Mouse (Mus musculus) retina, adult 2 months (tissue): Measurements from ENCODE around the gene Esam.

Source experiments
- DNase-seq: peaks from one replicate; pipeline ENCODE4 v3.0.0-alpha.2; 2012; ENCODE audit warnings: low read depth, low spot score

The Esam gene

DNA sequence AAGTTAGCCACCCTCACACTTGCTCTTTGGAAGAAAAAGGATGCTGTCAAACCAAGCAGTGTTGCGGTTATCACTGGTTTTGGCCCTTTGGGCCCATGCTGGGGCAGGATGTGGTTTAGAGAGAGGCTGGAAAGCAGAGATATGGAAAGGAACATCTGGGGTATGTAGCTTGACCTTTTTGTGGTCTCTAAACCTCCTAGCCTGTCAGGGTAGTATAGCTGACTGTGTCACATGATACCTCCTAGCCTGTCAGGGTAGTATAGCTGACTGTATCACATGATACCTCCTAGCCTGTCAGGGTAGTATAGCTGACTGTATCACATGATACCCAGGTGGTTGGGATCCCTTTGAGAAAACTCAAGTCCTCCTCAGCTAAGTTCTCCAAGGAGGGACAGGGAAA is 26.4 kb downstream of the Esam start:
- DNase-seq = no peak

DNA sequence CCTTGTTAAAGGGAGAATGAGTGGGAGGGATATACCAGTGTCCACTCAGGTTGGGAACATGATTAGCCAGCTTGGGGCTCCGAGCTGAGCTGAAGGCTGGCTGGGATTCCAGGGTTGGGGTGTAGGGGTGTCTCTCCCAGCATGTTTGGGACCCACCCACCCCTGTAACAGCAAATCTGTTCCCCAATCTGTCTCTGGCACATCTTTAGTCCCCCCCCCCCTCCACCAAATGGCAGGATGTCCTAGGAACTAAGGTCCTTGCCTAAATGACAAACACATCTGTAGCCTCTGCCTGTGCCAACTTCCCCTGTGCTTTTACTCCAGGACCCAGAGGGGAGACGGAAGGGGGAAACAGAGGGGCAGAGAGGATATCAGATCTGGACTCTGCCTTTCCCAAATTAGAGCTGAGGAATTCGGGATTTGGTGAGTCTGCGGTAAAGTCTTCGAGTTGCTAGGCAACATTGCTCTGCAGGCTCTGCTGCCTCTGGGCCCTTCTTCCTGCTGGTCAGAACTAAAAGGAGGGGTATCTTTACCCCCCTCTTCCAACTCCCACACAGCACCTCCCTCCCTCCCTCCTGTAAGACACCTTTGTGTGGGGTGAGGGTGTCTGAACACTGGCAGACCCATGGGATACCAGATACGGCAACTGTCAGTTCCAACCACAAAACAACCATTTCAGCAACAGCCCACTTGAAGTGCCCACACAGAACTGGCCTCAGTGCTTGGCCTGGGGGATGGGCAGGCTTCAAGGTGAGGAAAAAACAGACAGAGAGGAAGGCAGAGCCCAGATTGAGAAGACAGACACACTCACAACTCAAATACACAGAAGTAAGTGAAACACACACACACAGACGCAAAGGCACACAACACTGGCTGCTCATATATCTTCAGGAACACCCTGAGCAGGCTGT is 27.2 kb downstream of the Esam start, which contains the start of gene Siae:
TSS of gene Siae (plus strand) at position 861 of the 911 bp plus-strand sequence.
- DNase-seq = no peak

DNA sequence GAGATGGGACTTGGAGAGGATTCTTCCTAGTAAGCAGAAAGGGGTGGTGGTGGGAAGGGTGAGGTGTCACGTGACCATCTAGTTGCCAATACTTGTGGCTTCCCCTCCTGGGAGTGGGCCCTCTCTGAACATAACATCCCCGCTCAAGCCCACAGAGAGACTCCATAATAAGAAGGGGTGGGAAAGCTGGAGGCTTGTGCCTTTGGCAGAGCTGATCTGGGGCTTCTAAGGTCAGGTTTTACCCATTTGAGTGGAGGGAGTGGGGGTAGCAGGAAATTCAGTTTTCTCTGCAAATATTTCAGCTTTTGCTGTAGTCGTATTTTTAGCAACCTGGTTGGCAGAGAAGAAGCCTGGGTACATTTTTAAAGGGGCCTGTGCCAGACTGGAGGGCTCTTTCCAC is 28.5 kb downstream of the Esam start:
- DNase-seq = no peak

DNA sequence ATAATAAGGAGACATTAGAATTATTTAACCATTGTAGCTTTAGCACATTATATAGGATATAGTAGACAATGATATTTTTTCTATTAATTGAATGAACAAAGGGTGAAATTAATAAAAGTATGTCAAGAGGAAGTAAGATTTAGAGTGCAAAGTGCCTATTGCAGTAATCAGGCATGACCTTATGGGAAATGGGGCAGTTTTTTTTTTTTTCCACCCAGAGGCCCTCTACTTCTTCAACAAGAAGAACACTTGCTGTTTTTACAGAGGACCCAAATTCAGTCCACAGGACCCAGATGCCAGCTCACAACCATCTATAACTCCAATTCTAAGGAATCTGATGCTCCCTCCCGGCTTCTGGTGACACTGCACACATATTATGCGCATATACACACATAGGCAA is 32.7 kb downstream of the Esam start:
- no peak for DNase-seq

DNA sequence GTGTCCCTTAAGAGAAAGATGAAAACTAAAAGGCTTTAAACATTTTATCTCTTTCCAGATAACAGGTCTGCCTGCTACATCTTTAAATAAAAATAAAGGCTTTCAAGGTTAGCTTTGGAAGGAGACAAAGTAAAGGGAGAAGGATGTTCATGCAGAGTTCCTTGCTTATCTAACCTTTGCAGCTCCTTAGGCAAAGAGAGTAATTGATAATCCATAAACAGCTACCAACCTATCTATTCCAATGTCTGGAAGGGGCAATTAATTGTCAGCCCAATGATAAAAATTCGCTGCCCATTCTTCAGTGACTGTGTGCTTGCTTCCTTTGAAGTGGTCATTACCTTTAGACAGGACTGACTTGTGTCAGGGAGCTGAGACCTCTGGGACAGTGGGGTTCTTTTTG is 35.9 kb downstream of the Esam start:
- DNase-seq = no peak

DNA sequence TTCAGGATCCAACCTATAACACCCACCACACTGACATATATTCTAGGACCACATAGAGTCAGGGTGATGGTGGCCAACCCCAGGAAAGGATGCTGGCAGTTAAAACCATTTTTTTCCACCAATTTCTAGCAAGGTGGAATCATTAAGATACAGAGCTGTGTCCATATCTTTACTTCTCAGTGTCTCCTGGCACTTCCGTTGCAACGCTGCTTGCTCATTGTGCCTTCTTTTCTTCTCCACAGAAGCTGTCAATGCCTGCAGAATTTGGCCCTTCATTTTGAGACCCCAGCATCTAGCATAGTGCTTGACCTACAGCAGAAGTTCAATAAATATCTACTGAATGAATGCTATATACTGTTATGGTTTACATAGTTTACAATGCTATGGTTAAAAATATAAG is 39.1 kb downstream of the Esam start:
- DNase-seq = no peak

DNA sequence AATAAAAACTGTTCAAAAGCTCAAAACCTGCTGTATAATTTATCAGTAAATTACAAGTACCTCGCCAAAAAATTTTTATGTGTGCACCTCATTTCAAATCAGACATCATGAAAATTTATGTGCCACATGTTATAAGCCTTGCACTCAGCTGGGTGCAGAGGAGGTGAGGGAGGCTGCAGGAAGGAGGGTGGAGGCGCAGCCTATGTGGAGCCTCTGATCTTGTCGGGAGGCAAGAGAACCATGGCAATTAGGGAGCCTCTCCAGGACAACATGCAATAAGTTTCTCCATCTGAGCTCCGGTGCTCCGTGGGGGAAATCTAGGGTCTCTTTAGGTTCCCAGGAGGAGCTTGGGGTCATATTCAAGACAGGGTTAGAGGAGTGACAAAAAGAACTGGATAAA is 39.6 kb downstream of the Esam start:
- no peak for DNase-seq

DNA sequence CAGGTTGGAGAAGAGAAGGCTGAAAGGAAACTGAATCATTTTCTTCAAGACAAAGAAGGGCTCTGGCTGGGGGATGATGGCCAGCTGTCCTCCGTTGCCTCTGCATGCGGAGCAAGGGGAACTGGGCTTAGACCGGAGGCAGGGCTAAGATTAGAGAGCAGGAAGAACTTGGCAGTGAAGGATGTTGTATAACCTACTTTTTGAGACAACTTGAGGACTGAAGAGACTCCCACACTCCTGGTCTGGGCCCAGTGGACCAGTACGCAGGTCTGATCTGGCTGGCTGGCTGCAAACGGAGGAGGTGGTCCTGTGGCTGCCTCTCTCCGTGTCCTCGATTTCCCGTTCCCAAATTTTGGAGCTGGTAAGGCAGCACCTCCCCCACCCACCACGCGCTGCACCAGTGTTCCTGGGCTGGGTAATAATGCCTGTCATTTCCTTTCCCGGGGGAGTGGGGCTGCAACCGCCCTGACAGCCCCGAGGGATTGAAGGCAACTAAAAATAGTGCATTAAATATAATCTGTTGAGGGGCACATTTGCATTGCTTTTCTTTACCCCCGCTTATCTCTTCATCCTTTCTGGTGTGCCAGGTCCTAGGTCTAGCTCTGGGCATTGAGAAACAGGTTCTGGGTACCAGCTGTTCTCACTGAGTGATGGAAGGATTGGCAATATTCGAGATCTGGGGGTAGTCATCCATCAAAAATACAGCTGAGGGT is 40.2 kb downstream of the Esam start:
- no peak for DNase-seq

DNA sequence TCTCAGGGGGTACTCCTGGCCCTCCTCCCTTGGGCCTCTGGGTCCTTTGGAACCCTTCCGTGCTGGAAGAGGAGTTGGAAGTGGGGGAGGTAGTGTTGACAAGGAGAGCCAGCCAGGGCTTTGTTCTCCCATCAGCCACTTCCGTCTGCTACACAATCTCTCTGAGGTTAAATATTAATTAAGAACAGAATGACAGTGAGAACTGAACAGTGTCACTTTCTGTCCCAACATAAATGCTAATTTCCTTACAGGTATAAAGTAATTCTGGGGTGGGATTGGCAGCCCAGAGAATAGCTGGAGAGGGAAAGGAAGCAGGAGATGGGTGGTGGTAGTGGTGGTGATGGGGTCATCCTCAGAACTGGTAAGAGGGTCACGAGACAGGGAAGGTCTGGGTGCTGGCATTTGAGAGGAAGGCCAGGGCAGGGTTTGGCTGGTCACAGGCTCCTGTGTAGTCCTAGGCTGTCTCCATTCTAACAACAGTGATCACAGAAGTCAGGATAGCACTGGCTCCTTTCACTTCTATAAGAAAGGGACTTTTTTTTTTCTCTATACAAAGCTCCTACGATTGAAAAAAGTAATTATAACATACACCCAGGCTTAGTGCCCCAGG is 40.8 kb downstream of the Esam start:
- DNase-seq = no peak

DNA sequence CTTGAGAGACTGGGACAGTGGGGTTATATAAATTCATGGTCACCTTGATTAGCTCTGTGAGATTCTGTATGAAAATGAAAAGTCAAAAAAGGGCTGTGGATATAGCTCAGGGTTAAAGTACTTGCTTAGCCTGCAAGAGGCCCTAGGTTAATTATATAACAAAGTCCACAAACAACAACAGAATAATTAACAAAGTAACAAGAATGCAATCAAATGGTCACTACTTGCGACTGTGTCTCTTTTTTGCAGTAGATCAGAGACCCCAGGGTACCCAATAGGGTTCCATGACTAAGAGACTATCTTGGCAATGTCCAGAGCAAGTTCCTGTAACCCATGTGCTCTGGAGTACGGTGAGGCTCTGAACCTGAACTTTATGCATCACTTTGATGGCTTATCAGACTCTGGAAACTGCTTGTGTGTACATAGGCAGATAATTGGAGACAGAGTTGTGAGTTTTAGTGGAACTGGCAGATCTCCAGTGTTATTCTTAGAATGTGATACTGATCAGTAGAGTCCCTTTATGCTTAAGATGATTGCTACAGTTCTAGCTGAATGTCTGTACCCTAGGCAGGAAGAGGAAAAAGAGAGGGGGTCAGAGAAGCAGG is 41.5 kb downstream of the Esam start:
- no peak for DNase-seq

DNA sequence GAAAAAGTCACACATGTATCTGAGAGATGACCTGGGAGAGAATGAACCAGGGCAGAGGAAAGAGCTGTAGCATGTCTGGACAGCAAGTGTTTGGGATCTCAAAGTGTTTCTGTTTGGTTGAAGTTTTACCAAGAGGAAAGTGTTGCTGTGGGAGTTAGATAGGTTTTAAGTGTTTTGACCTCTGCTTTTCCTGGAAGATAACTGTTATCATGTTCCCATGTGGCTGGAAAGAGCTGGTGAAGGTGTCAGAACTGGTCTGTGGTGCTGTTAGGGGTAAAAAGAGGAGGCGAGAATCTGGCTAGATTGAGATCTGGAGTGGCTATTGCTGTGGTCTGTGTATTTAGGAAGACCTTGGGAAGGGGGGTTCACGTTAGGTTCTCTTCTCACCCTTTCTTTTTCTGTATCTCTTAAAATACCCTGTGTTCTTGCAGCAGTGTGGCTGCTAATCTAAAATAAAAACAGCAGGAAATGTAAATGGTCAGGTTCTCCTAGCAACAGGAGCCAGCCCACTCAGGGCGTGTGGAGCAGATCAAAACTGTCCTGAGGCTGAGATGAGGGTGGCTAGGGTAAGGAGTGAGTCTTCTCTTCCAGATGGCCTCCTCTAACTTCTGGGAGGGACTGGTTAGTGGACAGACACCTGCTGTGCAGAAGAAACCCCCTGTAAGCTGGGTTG is 44.5 kb downstream of the Esam start:
- DNase-seq = no peak

DNA sequence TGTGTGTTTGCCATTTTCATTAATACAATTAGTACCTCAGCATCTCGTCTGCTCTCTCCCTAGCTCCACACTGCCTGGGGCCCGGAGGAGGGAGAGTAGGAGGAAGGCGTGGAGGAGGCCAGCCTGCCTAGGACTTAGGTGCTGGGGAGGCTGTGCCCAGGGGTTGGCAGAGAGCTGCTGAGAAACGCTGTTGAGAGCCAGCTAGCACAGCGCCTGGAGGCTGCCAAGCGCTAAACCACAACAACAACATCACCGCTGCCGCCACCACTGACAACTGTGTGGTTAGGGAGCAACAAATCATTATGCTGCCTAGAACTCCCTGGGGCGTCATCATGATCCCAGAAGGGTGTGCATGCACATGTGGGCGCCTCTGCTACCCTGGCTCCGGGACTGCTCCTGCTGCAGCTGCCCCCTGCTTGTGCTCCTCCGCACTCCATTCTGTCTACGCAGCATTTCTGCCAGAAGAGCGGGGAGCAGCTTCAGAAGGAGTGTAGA is 48.6 kb downstream of the Esam start:
- DNase-seq = no peak

DNA sequence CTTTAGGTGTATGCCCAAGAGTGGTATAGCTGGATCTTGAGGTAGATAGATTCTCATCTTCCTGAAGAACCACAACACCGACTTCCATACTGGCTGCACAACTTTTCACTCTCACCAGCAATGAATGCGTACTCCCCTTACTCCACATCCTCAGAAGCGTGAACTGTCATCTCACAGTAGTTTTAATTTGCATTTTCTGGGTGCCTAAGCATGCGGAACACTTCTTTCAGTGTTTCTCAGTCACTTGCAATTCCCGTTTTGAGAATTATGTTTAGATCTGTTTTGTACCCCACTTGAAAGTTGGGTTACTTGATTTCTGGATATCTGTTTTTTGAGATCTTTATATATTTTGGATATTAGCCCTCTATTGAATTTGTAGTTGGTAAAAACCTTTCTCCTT is 55.7 kb downstream of the Esam start:
- no peak for DNase-seq

DNA sequence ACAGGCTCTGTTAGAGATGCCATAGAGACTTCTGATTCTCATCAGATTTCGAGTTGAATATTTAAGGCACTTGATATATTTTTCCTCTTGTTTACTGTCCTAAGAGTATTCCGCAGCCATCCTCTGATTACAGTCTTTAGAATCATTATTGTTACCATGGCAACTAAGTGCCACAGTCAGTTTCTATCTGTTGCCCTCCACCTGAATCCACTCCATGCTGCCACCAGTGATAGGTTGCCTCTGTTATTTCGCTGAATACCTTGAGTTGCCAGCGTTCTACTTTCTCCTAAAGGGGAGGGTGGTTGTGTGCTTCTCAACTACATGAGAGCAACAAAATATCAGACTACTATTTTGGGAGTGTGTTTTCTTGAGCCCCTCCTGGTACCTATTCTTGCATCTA is 58.8 kb downstream of the Esam start:
- DNase-seq = no peak
